Mouse (Mus musculus) CH12.LX (cell line): ENCODE measurements around the gene 4931428L18Rik.

ENCODE experiments used
- BHLHE40 ChIP-seq: IDR thresholded peaks from 2 replicates; pipeline ENCODE4 v1.6.1; 2011; ENCODE audit warnings: mild to moderate bottlenecking, low read depth, low read length, improper control_type of control experiment
- GABPA ChIP-seq: IDR thresholded peaks from 2 replicates; pipeline ENCODE4 v1.6.1; 2012; ENCODE audit warnings: low read depth, low read length, improper control_type of control experiment, inconsistent platforms; ENCODE audit not compliant: insufficient replicate concordance
- HCFC1 ChIP-seq: IDR thresholded peaks from 2 replicates; pipeline ENCODE4 v1.6.1; 2012; ENCODE audit warnings: low read depth, mild to moderate bottlenecking, inconsistent platforms, low read length, improper control_type of control experiment
- POLR2A ChIP-seq: IDR thresholded peaks from 2 replicates; pipeline ENCODE4 v1.6.1; 2011; ENCODE audit warnings: low read depth, mild to moderate bottlenecking, improper control_type of control experiment, low read length
- ZKSCAN1 ChIP-seq: IDR thresholded peaks from 2 replicates; pipeline ENCODE4 v1.6.1; 2012; ENCODE audit warnings: low read depth, inconsistent platforms, low read length, improper control_type of control experiment, borderline replicate concordance

GRCm38 (mm10) chr1:31138387-31138786 lies 84.1 kb downstream of the 4931428L18Rik start:
- TF ChIP-seq POLR2A (no peak), BHLHE40 (no peak), ZKSCAN1 (no peak), GABPA (no peak), HCFC1 (no peak)
